In genomic region chr2:101470569-101471100, GRCm38 (mm10) we compare ENCODE assay signal across 26 mouse cellular contexts.
DNase-seq lines count a peak whose midpoint lies in the region; ATAC-seq and TF ChIP-seq lines count a peak whose summit lies in the region.
"Had no signal": no experiment of that assay in that cellular context is flagged by ENCODE, and none has a peak within 500 bp of the region (broad histone marks: within the 10 kb centered on the region; RNA-seq: fewer than 3 reads in every experiment).

No protein-coding gene starts in this region.

- no peaks in the 10 kb centered on the region for H3K27me3 ChIP-seq in lung, postnatal 0 days (replicated peaks; ENCODE audit: insufficient read depth, low read length)
- H3K27me3 ChIP-seq: CH12.LX; embryonic facial prominence, embryonic 13.5 days; embryonic facial prominence, embryonic 15.5 days; forebrain, embryonic 12.5 days had no signal

- no peak overlapping the region for H3K9ac ChIP-seq in lung, postnatal 0 days (replicated peaks; ENCODE audit: low read depth)
- H3K9ac ChIP-seq: embryonic facial prominence, embryonic 13.5 days; embryonic facial prominence, embryonic 15.5 days; forebrain, embryonic 12.5 days had no signal

- no peak overlapping the region for H3K4me2 ChIP-seq in lung, postnatal 0 days (replicated peaks; ENCODE audit: low read depth, low read length)
- H3K4me2 ChIP-seq: embryonic facial prominence, embryonic 13.5 days; embryonic facial prominence, embryonic 15.5 days; forebrain, embryonic 12.5 days had no signal

- peak; percentile 16 for DNase-seq in adrenal gland, postnatal 10 days
- no peak for DNase-seq in adrenal gland, adult 2 months
- peak; percentile 77 for DNase-seq in lung, postnatal 0 days (ENCODE audit: low spot score)
- DNase-seq in lung, adult 2 months: no peak
- peak; percentile 32 for DNase-seq in adipocyte (ENCODE audit: low spot score)
- DNase-seq: adrenal gland, postnatal 25 days; B cell, adult 2 months; cerebellum, adult 11 months; cerebellum, adult 18-20 months; cerebellum, adult 8-10 months; cerebellum, adult 9-11 months; cerebellum, postnatal 14 days; cerebellum, postnatal 36 days; embryo, embryonic 11 days had no signal

- no peak for TF ChIP-seq CTCF in lung, postnatal 0 days (IDR thresholded peaks at IDR 0.05)
- TF ChIP-seq CTCF in lung, adult 2 months (IDR thresholded peaks at IDR 0.05; ENCODE audit: insufficient read depth, low read length): no peak

- no peak overlapping the region for H3K27ac ChIP-seq in lung, postnatal 0 days (ENCODE audit: low read length)
- H3K27ac ChIP-seq: embryonic facial prominence, embryonic 13.5 days; embryonic facial prominence, embryonic 15.5 days; forebrain, embryonic 10.5 days; forebrain, embryonic 12.5 days had no signal

- 59% methylated on average over 6 of the region's 6 CpGs for WGBS in lung, postnatal 0 days
- 71% methylated on average over 6 of the region's 6 CpGs for WGBS in lung, adult 2 months

- H3K4me3 ChIP-seq in lung, postnatal 0 days (ENCODE audit: low read depth, low read length): no peak overlapping the region
- no peak overlapping the region for H3K4me3 ChIP-seq in lung, adult 2 months (replicated peaks; ENCODE audit: extremely low read depth, low read depth, low read length)
- H3K4me3 ChIP-seq: embryonic facial prominence, embryonic 13.5 days; embryonic facial prominence, embryonic 15.5 days; erythroblast, embryonic 14.5 days; forebrain, embryonic 10.5 days; forebrain, embryonic 12.5 days had no signal

- H3K9me3 ChIP-seq in lung, postnatal 0 days (ENCODE audit: low read length): no peaks in the 10 kb centered on the region
- H3K9me3 ChIP-seq: embryonic facial prominence, embryonic 13.5 days; embryonic facial prominence, embryonic 15.5 days; forebrain, embryonic 10.5 days; forebrain, embryonic 12.5 days; G1E had no signal

- peak; percentile 51 for TF ChIP-seq EP300 in lung, postnatal 0 days (IDR thresholded peaks at IDR 0.05)

- no peaks in the 10 kb centered on the region for H3K4me1 ChIP-seq in lung, postnatal 0 days (ENCODE audit: insufficient read depth, low read depth, low read length)
- no peaks in the 10 kb centered on the region for H3K4me1 ChIP-seq in lung, adult 2 months (ENCODE audit: control insufficient read depth, insufficient read depth, low read length)
- H3K4me1 ChIP-seq: embryonic facial prominence, embryonic 13.5 days; embryonic facial prominence, embryonic 15.5 days; forebrain, embryonic 10.5 days; forebrain, embryonic 12.5 days had no signal

- no peaks in the 10 kb centered on the region for H3K36me3 ChIP-seq in lung, postnatal 0 days (ENCODE audit: insufficient read depth, low read length)
- H3K36me3 ChIP-seq: embryonic facial prominence, embryonic 13.5 days; embryonic facial prominence, embryonic 15.5 days; forebrain, embryonic 10.5 days; forebrain, embryonic 12.5 days; G1E had no signal

- ATAC-seq in lung, postnatal 0 days: peak; percentile 80
- ATAC-seq: activated CD4-positive, CD25-positive, alpha-beta regulatory T cell, adult 4 months; CD4-positive, CD25-positive, alpha-beta regulatory T cell, adult 4 months; forebrain, embryonic 14.5 days; forebrain, embryonic 16.5 days; Patski had no signal

- no peak for TF ChIP-seq POLR2A in lung, adult 2 months (IDR thresholded peaks at IDR 0.05; ENCODE audit: borderline replicate concordance, extremely low read depth, low read depth, low read length)

Comparison
In these comparisons a context has a peak if more than half of its experiments do, and no peak if none do; other contexts are left out.
1. DNase-seq: peak in adrenal gland, postnatal 10 days (single experiment), lung, postnatal 0 days (single experiment) and adipocyte (single experiment); none in adrenal gland, adult 2 months (single experiment) and lung, adult 2 months (single experiment).